Mouse (Mus musculus) erythroblast, adult 5-6 weeks (primary cell): ENCODE results near the gene Acsbg1. TPM values are rescaled to one million over a fixed set of nuclear protein-coding genes. Genes with fewer than 3 reads are reported as not detected.

ENCODE experiments used
- ATAC-seq: replicated peaks from 2 replicates; pipeline ENCODE4 v1.8.0; 2016; ENCODE audit warnings: moderate number of reproducible peaks, mild to moderate bottlenecking, moderate TSS enrichment, inconsistent platforms; ENCODE audit not compliant: poor library complexity, low FRiP score, severe bottlenecking
- total RNA-seq, 2 experiments: library from RNA; stranded (forward) in 1 of 2; stranded (reverse) in 1 of 2; fragments of 150-400 nt in 1 of 2; fragments of 200-764, 138-1000 nt in 1 of 2; gene quantifications; 2 replicates each; pipeline versions ENCODE4 v1.2.3 to v1.2.4; 2015 to 2017; ENCODE audit warnings: low replicate concordance in 2 of 2

Gene Acsbg1
- total RNA-seq, 2 experiments from 2014 or later = not detected

DNA sequence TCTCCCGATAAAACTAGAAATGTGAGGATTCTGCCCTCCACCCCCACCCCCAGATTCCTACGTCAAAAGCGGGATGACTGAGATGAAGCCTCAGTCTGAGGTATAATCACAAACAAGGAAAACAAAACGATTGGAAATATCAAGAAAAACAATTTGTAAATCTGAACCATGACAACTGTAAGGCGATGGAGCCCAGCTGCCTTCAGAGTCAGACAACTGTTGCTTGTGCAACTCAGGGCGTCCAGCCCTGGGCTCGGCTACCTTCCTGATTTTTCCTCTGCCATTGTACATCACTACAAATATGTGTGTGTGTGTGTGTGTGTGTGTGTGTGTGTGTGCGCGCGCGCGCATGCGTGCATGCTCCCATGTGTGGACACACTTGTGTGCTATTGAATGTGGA lies 12.2 kb upstream of the Acsbg1 start:
- no peak for ATAC-seq

GRCm38 (mm10) chr9:54671962-54672361 lies 10.3 kb upstream of the Acsbg1 start:
- ATAC-seq = no peak

- ATAC-seq = no peak
Observed at GRCm38 (mm10) chr9:54668455-54668854, 6.8 kb upstream of the Acsbg1 start.

DNA sequence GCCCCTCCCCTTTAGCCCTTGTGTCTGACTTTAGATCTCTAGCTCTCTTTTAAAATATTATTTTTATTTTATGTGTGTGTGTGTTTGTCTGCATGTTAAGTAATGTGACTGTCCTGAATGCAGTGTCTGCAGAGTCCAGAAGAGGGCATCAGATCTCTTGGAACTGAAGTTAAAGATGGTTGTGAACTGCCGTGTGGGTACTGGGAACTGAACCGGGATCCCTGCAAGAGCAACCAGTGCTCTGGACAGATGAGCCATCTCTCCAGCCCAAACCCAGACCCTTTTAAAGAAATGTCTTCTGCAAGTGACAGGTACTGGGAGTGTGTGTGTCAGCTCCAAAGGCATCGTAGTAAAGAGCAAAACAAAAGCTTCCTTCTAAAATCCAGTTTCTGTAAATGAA lies 4.4 kb upstream of the Acsbg1 start:
- no peak for ATAC-seq

DNA sequence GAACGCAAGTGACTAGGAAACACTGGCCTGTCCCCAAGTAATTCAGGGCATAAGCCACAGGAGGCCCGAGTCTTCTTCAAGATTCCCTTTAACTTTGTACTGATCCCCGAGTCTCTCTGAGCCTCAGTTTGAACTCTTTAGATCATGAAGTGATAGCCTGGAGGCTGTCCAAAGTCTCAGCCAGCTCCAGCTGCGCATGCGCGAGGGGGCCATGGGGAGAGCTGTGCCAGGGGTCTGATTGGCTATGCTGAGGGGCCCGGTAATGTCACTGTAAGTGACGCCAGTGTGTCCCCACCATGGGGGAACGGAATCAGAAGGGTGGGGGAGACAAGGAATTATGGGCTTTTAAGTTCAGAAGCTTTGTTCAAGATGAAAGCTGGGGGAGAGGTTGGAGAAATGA lies 2.7 kb upstream of the Acsbg1 start:
- ATAC-seq = no peak

DNA sequence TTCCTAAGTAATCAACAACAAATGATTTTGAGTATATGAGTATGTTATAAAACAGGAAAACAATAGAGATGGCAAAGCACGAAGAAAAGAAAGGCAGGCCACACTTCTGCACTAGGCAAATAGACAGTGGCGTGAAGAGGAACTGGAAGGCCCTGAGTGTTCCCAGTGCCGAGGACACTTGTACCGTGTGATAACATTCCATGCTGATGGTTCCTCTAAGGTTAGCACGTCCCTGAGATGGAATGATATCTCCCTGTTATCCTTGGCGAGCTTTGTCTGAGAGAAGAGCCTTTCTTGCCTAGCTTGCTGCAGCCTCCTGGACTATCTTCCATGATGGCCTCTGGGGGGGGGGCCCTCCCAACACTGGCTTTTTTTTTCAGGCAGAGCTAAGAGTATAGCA lies 2.9 kb downstream of the Acsbg1 start:
- no peak for ATAC-seq

DNA sequence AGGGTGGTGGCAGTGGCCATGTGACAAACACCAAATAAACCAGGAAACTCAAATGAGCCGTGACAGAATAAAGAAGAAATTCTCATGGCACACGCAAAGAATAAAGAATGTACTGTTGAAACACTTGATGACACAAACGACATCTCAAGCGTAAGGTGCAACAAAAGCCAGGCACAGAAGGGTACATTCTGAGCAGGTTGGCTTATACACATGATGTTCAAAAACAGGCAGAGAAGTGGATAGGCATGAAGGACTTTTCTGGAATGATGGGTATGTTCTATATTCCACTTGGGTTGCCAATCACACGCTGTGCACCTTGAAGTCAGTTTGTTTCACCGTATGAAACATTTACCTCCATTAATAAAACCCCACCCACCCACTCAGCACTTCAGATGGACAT lies 5.3 kb downstream of the Acsbg1 start:
- no peak for ATAC-seq

DNA sequence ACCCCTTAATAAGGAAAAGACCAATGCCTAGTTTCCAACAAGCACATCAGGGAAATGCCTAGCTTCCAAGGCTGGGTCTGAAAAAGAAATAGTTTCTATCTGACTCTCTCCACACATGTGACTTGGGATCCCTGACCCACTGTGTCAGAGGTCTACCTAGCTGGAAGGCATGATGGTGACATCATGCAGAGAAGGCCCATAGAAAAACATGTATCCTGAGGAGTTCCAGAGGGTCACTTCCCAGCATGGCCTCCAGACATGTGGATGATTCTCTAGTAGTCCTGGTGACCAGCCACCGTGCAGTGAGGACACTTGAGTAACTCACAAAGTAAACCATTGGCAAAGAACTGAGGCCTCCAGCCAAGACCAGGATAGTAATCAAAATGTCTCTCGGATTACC lies 5.8 kb downstream of the Acsbg1 start:
- ATAC-seq = no peak

GRCm38 (mm10) chr9:54652778-54653177 lies 8.9 kb downstream of the Acsbg1 start:
- ATAC-seq = no peak

- ATAC-seq = no peak
Observed at GRCm38 (mm10) chr9:54649360-54649759, 12.3 kb downstream of the Acsbg1 start.

GRCm38 (mm10) chr9:54647456-54647855 lies 14.2 kb downstream of the Acsbg1 start:
- no peak for ATAC-seq

GRCm38 (mm10) chr9:54646252-54646651 lies 15.4 kb downstream of the Acsbg1 start:
- ATAC-seq = no peak

GRCm38 (mm10) chr9:54645530-54645929 lies 16.1 kb downstream of the Acsbg1 start:
- ATAC-seq = no peak

- no peak for ATAC-seq
Observed at GRCm38 (mm10) chr9:54643179-54643578, 18.5 kb downstream of the Acsbg1 start.

GRCm38 (mm10) chr9:54642556-54642955 lies 19.1 kb downstream of the Acsbg1 start:
- no peak for ATAC-seq

- ATAC-seq = no peak
Observed at GRCm38 (mm10) chr9:54642149-54642548, 19.5 kb downstream of the Acsbg1 start.

GRCm38 (mm10) chr9:54641548-54641947 lies 20.1 kb downstream of the Acsbg1 start:
- ATAC-seq = no peak

DNA sequence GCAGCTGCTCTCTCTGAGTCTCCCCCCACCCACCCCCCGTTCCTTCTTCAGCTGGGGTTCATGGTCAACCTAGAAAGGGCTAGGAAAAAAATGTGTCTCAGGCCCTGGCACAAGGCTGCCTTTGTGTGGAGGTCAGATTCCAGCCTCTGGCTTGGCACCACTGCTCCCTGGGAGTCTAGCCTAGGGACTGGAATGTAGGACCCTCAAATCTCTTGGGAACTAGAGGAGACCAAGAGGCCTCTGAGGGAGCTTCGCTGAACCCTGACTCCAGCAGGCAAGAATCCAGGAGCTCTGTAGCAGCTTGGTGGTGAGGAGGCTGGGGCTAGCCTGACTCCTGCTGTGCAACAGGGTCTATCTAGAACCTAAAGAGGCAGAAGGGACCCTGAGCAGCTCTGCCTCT lies 22.5 kb downstream of the Acsbg1 start:
- ATAC-seq = no peak

DNA sequence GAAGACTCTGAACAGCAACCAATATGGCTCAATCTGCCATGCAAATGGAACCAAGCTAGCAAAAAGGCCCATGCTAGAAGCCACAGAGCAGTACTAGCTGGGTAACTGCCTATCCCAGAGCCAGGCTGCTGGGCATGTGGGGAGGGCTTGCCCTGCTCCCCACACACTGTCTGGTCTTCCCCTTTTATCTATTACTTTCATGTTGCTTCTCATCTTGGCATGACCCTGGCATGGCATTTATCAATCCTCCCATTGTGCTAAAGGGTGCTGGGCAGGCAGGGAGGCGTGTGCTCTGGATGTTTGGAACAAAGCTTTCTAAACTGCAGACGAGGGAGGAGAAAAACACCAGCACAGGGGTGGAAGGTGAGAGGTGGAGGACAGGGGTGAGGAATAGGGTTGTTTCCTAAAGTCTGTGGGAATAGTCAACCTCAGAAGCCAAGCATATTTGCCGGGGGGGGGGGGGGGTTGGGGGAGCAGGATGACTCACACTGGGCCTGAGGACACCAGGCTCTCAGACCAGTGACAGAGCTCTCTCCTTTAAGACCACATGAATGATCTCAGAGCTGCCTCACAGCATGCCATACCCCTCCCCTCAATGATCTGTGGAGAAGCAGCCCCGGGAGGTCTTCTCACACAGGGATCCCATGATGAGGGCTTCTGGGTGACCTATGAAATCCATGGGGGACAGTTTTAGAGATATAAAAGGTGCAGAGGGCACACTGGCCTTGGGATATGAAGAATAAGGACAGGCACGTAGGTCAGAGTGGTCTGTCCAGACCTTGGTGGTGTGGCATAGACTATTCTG lies 24.0 kb downstream of the Acsbg1 start:
- no peak for ATAC-seq

DNA sequence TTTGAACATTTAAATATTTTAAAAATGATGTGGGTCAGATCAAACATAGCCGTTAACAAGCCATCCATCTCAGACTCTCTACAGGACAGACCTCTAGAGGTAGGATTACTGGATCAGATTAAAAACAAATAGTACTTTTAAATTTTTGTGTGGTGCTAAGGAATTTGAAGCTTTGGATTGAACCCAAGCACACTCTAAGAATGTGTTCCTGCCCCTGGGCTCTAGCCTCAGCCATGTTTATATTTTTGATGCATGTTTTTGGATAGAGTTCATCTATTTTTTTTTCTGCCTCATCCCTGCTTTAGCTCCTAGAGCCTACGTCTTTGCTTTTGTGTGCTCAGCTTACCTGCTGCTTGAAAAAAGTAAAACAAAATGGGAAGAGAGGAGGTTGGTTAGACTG lies 28.3 kb downstream of the Acsbg1 start:
- no peak for ATAC-seq

DNA sequence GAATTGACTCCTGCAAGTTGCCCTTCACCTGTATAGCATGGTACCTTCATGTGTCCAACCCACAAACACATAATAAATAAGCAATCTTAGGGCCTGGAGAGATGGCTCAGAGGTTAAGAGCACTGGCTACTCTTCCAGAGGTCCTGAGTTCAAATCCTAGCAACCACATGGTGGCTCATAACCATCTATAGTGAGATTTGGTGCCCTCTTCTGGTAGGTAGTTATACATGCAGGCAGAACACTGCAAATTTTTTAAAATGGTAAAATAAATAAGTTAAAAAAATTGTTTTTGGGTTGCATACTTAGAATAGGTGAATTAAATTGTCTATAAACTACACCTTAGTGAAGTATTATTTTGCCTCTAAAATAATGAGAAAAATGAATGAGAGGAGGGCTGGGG lies 30.8 kb downstream of the Acsbg1 start:
- no peak for ATAC-seq

- no peak for ATAC-seq
Observed at GRCm38 (mm10) chr9:54629613-54630261, 31.9 kb downstream of the Acsbg1 start.
